Mouse (Mus musculus): ENCODE data around the gene Cacna1s. TPM values are rescaled to one million over a fixed set of nuclear protein-coding genes. Genes with fewer than 3 reads are reported as not detected.

The Cacna1s gene
- total RNA-seq (2014; rRNA removed) (0.62 and 1.1 TPM in 2 replicates), polyA plus RNA-seq (2015; fragmentation: Nextera tagmentation; extraction: Ambion mirVana) (0.30 and 1.1 TPM in 2 replicates)

- no peak within 1 kb of the TSS for H3K27ac ChIP-seq (ENCODE audit: low read depth, low read length)
- no peak for ATAC-seq
- DNase-seq = no peak
Measured at GRCm38 (mm10) chr1:136052547-136052946, at the start of gene Cacna1s. TSS of gene Cacna1s (plus strand) at chr1:136052750.

GRCm38 (mm10) chr1:136006292-136006748 lies 46.2 kb upstream of the Cacna1s start, which contains the start of gene Igfn1:
TSS of gene Igfn1 (minus strand) at chr1:136006342.
- Histone ChIP-seq H3K4me2 (ENCODE audit: low read depth) (0 out of 2 replicates have a peak within 1 kb of the TSS, but pooled peaks have one; percentile 56), H3K36me3 (ENCODE audit: insufficient read depth) (no peaks in the 10 kb centered on the region), H3K4me1 (ENCODE audit: insufficient read depth) (no peaks in the 10 kb centered on the region), H3K27me3 (ENCODE audit: insufficient read depth, low read length) (peaks cover 6% of the 10 kb centered on the region; the same call in 1 of the 2 replicates), H3K27ac (ENCODE audit: low read depth, low read length) (no peak within 1 kb of the TSS), H3K9ac (no peak within 1 kb of the TSS), H3K4me3 (ENCODE audit: low read depth, low read length) (peak within 1 kb of the TSS; percentile 23; the same call in 1 of the 2 replicates), H3K9me3 (ENCODE audit: low read length) (no peaks in the 10 kb centered on the region)
- no peak for DNase-seq
- ATAC-seq = no peak
- WGBS = 88% methylated on average over 3 of the region's 3 CpGs
- no peak for TF ChIP-seq CTCF (IDR thresholded peaks at IDR 0.05; ENCODE audit: low read depth)

More at GRCm38 (mm10) chr1:136052547-136052946, at the start of gene Cacna1s:
- no peak within 1 kb of the TSS for H3K4me3 ChIP-seq (ENCODE audit: low read depth, low read length)
- peaks cover 15% of the 10 kb centered on the region; the same call in 1 of the 2 replicates for H3K27me3 ChIP-seq (ENCODE audit: insufficient read depth, low read length)
- H3K4me2 ChIP-seq (ENCODE audit: low read depth) = no peak within 1 kb of the TSS
- peaks cover 23% of the 10 kb centered on the region for H3K4me1 ChIP-seq (ENCODE audit: insufficient read depth)
- H3K9me3 ChIP-seq (ENCODE audit: low read length) = no peaks in the 10 kb centered on the region
- TF ChIP-seq CTCF (IDR thresholded peaks at IDR 0.05; ENCODE audit: low read depth) = no peak
- H3K9ac ChIP-seq = no peak within 1 kb of the TSS; the same call in 1 of the 2 replicates
- H3K36me3 ChIP-seq (ENCODE audit: insufficient read depth) = no peaks in the 10 kb centered on the region
- 55% methylated on average over 11 of the region's 11 CpGs for WGBS

GRCm38 (mm10) chr1:136007211-136008158 lies 45.1 kb upstream of the Cacna1s start, which contains the start of gene Tmem9:
TSS of gene Tmem9 (plus strand) at chr1:136008150.
- WGBS = 2% methylated on average over 37 of the region's 37 CpGs
- peak within 1 kb of the TSS; percentile 14; the same call in 1 of the 2 replicates for H3K9ac ChIP-seq
- peak within 1 kb of the TSS; percentile 56 for H3K4me2 ChIP-seq (ENCODE audit: low read depth)
- DNase-seq (peak; percentile 45), ATAC-seq (peak; percentile 81)
- H3K27ac ChIP-seq (ENCODE audit: low read depth, low read length) = no peak within 1 kb of the TSS
- peaks cover 6% of the 10 kb centered on the region; the same call in 1 of the 2 replicates for H3K27me3 ChIP-seq (ENCODE audit: insufficient read depth, low read length)
- no peaks in the 10 kb centered on the region for H3K4me1 ChIP-seq (ENCODE audit: insufficient read depth)
- no peak for TF ChIP-seq CTCF (IDR thresholded peaks at IDR 0.05; ENCODE audit: low read depth)
- H3K36me3 ChIP-seq (ENCODE audit: insufficient read depth) = no peaks in the 10 kb centered on the region
- H3K9me3 ChIP-seq (ENCODE audit: low read length) = no peaks in the 10 kb centered on the region
- H3K4me3 ChIP-seq (ENCODE audit: low read depth, low read length) = peak within 1 kb of the TSS; percentile 23

GRCm38 (mm10) chr1:136008159-136008533 lies 44.4 kb upstream of the Cacna1s start:
- no peak overlapping the region for H3K27ac ChIP-seq (ENCODE audit: low read depth, low read length)
- H3K4me2 ChIP-seq (ENCODE audit: low read depth) = peak overlapping the region; percentile 56
- H3K36me3 ChIP-seq (ENCODE audit: insufficient read depth) = no peaks in the 10 kb centered on the region
- H3K27me3 ChIP-seq (ENCODE audit: insufficient read depth, low read length) = peaks cover 6% of the 10 kb centered on the region; the same call in 1 of the 2 replicates
- H3K9ac ChIP-seq = no peak overlapping the region
- ATAC-seq (no peak), DNase-seq (no peak)
- H3K4me3 ChIP-seq (ENCODE audit: low read depth, low read length) = peak overlapping the region; percentile 23; the same call in 1 of the 2 replicates
- 24% methylated on average over 8 of the region's 8 CpGs for WGBS
- TF ChIP-seq CTCF (IDR thresholded peaks at IDR 0.05; ENCODE audit: low read depth) = no peak
- H3K9me3 ChIP-seq (ENCODE audit: low read length) = no peaks in the 10 kb centered on the region
- H3K4me1 ChIP-seq (ENCODE audit: insufficient read depth) = no peaks in the 10 kb centered on the region

GRCm38 (mm10) chr1:136010247-136010646 lies 42.3 kb upstream of the Cacna1s start:
- ATAC-seq = no peak
- no peak for TF ChIP-seq CTCF (IDR thresholded peaks at IDR 0.05; ENCODE audit: low read depth)

GRCm38 (mm10) chr1:136013513-136013912 lies 39.0 kb upstream of the Cacna1s start:
- H3K4me3 ChIP-seq (ENCODE audit: low read depth, low read length) = no peak overlapping the region
- no peaks in the 10 kb centered on the region for H3K9me3 ChIP-seq (ENCODE audit: low read length)
- no peak overlapping the region for H3K27ac ChIP-seq (ENCODE audit: low read depth, low read length)
- no peaks in the 10 kb centered on the region for H3K36me3 ChIP-seq (ENCODE audit: insufficient read depth)
- no peak overlapping the region for H3K9ac ChIP-seq
- no peaks in the 10 kb centered on the region; the same call in 1 of the 2 replicates for H3K27me3 ChIP-seq (ENCODE audit: insufficient read depth, low read length)
- H3K4me1 ChIP-seq (ENCODE audit: insufficient read depth) = no peaks in the 10 kb centered on the region
- no peak for TF ChIP-seq CTCF (IDR thresholded peaks at IDR 0.05; ENCODE audit: low read depth)
- no peak overlapping the region for H3K4me2 ChIP-seq (ENCODE audit: low read depth)
- whole genome bisulfite sequencing = 76% methylated on average over 4 of the region's 4 CpGs
- no peak for ATAC-seq
- no peak for DNase-seq

More at GRCm38 (mm10) chr1:136010247-136010646, 42.3 kb upstream of the Cacna1s start:
- Histone ChIP-seq H3K9me3 (ENCODE audit: low read length) (no peaks in the 10 kb centered on the region), H3K4me2 (ENCODE audit: low read depth) (no peak overlapping the region), H3K36me3 (ENCODE audit: insufficient read depth) (no peaks in the 10 kb centered on the region), H3K27me3 (ENCODE audit: insufficient read depth, low read length) (peaks cover 6% of the 10 kb centered on the region; the same call in 1 of the 2 replicates), H3K9ac (no peak overlapping the region), H3K4me3 (ENCODE audit: low read depth, low read length) (no peak overlapping the region), H3K4me1 (ENCODE audit: insufficient read depth) (no peaks in the 10 kb centered on the region), H3K27ac (ENCODE audit: low read depth, low read length) (no peak overlapping the region)
- DNase-seq = no peak
- 89% methylated on average over 4 of the region's 4 CpGs for WGBS
